Mouse (Mus musculus): ENCODE results near the gene Amd1. TPM values are rescaled to one million over a fixed set of nuclear protein-coding genes. Genes with fewer than 3 reads are reported as not detected.
A peak's percentile ranks its signal among the peaks of the same experiment; 100 is the strongest.

Amd1 gene
- polyA plus RNA-seq, 1 experiment: 40.0 TPM

GRCm38 (mm10) chr10:40339351-40339964, 37.5 kb upstream of the Amd1 start, which contains the start of gene Cdk19:
Cdk19 (plus strand) TSS chr10:40339564.
- Histone ChIP-seq H3K27ac (ENCODE audit: insufficient read depth, low read depth, low read length) (no peak within 1 kb of the TSS), H3K4me1 (ENCODE audit: control insufficient read depth, insufficient read depth, low read length) (no peaks in the 10 kb centered on the region), H3K4me3 (ENCODE audit: insufficient read depth, low read length) (no peak within 1 kb of the TSS)
- TF ChIP-seq POLR2A (IDR thresholded peaks at IDR 0.05; ENCODE audit: borderline replicate concordance, low read depth, low read length) (no peak), CTCF (IDR thresholded peaks at IDR 0.05; ENCODE audit: low read depth, low read length) (no peak)

GRCm38 (mm10) chr10:40332864-40333263, 30.9 kb upstream of the Amd1 start:
- TF ChIP-seq POLR2A (IDR thresholded peaks at IDR 0.05; ENCODE audit: borderline replicate concordance, low read depth, low read length) (no peak), CTCF (IDR thresholded peaks at IDR 0.05; ENCODE audit: low read depth, low read length) (no peak)
- no peak overlapping the region for H3K4me3 ChIP-seq (ENCODE audit: insufficient read depth, low read length)
- peaks cover 6% of the 10 kb centered on the region for H3K4me1 ChIP-seq (ENCODE audit: control insufficient read depth, insufficient read depth, low read length)
- no peak overlapping the region for H3K27ac ChIP-seq (ENCODE audit: insufficient read depth, low read depth, low read length)

DNA sequence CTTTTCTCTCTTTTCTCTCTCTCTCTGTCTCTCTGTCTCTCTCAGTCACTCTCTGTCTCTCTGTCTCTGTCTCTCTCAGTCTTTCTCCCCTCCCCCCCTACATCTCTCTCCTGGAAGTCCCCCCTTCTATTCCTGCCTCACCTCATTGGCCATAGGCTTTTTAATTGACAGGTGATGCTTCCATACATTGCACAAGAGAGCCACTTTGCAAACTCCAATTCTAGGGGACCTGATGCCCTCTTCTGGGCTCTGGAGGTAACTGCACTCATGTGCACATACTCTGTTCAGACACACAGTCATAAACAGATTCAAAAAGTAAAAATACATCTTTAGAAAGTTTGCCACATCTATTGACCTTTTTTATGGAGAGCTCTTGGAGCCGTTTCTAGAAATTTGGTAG, 28.3 kb upstream of the Amd1 start:
- no peak for TF ChIP-seq CTCF (IDR thresholded peaks at IDR 0.05; ENCODE audit: low read depth, low read length)
- no peak for TF ChIP-seq POLR2A (IDR thresholded peaks at IDR 0.05; ENCODE audit: borderline replicate concordance, low read depth, low read length)
- Histone ChIP-seq H3K27ac (ENCODE audit: insufficient read depth, low read depth, low read length) (no peak overlapping the region), H3K4me3 (ENCODE audit: insufficient read depth, low read length) (no peak overlapping the region)

DNA sequence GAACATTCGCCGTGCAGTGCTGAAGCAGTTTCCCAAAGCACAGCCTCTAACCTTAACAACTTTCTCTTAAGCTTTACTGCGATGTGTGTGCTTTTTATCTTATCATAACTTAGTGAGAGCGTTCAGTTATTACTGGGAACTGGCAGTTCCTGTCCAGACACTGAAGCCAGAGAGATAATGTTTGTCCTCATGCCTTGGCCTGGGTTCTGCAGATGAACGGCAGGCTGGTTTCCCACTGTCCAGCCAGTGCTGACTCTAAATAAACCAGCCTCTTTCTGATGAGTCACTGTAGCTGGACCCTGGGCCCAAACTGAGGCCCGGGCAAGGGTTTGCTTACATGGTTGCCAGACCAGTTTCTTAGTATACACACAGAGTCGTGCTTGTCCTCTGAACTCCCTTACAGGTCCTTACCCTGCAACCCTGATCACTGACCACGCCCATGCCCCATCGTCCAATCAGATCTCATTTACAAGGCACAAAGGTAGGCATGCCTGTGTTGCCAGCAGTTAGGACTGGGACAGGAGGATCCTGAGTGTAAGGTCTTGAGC, 26.1 kb upstream of the Amd1 start:
- peaks cover 4% of the 10 kb centered on the region for H3K4me1 ChIP-seq (ENCODE audit: control insufficient read depth, insufficient read depth, low read length)
- no peak for TF ChIP-seq CTCF (IDR thresholded peaks at IDR 0.05; ENCODE audit: low read depth, low read length)
- TF ChIP-seq POLR2A (IDR thresholded peaks at IDR 0.05; ENCODE audit: borderline replicate concordance, low read depth, low read length): no peak
- H3K4me3 ChIP-seq (ENCODE audit: insufficient read depth, low read length): no peak overlapping the region
- no peak overlapping the region for H3K27ac ChIP-seq (ENCODE audit: insufficient read depth, low read depth, low read length)

More for the DNA sequence above, 28.3 kb upstream of the Amd1 start:
- H3K4me1 ChIP-seq (ENCODE audit: control insufficient read depth, insufficient read depth, low read length): peaks cover 6% of the 10 kb centered on the region

DNA sequence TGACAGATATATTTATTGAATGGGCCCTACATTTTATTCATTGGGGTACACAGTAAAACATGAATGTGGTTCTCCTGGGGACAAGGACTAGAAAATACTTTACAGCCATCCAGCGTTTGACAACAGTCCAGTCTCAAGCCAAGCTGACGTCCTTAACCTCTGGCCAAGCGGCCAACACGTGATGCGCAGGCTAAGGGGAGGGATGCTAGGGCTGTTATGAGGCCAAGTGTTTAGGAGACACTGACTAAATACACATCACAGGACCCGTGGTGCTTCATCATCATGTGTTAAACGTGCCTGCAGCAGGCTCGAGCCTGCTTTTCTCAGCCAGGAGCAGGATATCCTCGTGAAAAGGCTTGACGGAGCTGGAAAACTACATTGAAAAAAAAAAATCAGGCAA, 18.3 kb upstream of the Amd1 start:
- Histone ChIP-seq H3K27ac (ENCODE audit: insufficient read depth, low read depth, low read length) (no peak overlapping the region), H3K4me1 (ENCODE audit: control insufficient read depth, insufficient read depth, low read length) (peaks cover 21% of the 10 kb centered on the region), H3K4me3 (ENCODE audit: insufficient read depth, low read length) (no peak overlapping the region)
- TF ChIP-seq CTCF (IDR thresholded peaks at IDR 0.05; ENCODE audit: low read depth, low read length) (no peak), POLR2A (IDR thresholded peaks at IDR 0.05; ENCODE audit: borderline replicate concordance, low read depth, low read length) (no peak)

DNA sequence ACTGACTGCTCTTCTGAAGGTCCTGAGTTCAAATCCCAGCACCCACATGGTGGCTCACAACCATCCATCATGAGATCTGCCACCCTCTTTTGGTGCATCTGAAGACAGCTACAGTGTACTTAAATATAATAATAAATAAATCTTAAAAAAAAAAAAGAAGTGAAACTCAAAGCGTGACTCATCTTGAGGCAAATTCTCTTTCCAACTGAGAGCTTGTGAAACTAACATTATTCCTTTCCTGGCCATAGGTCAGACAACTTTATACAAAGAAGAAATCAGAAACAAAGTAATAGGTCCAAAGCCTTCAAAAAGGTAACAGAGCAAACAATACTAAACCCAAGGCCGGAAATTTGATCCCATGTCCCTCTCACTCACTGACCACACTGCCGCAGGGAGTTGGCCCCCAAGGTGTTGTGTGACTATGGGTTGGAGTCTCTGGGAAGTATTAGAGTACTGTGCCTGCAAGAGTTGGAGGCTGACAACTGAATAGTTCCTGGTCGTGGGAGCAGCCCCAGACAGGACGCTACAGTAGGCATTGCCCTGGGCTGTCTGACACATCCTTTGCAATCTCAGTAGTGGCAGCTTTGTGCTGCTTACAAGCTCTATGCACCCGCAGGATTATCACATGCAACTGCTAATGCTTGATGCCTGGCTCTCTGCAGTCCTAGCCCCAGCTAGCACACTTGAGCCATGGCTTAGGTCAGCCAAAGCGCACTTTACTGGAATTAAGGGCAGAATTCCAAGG, 15.0 kb upstream of the Amd1 start:
- Histone ChIP-seq H3K4me1 (ENCODE audit: control insufficient read depth, insufficient read depth, low read length) (peaks cover 21% of the 10 kb centered on the region), H3K4me3 (ENCODE audit: insufficient read depth, low read length) (peak overlapping the region; percentile 22), H3K27ac (ENCODE audit: insufficient read depth, low read depth, low read length) (peak overlapping the region; percentile 74)
- TF ChIP-seq POLR2A (IDR thresholded peaks at IDR 0.05; ENCODE audit: borderline replicate concordance, low read depth, low read length) (no peak), CTCF (IDR thresholded peaks at IDR 0.05; ENCODE audit: low read depth, low read length) (no peak)

DNA sequence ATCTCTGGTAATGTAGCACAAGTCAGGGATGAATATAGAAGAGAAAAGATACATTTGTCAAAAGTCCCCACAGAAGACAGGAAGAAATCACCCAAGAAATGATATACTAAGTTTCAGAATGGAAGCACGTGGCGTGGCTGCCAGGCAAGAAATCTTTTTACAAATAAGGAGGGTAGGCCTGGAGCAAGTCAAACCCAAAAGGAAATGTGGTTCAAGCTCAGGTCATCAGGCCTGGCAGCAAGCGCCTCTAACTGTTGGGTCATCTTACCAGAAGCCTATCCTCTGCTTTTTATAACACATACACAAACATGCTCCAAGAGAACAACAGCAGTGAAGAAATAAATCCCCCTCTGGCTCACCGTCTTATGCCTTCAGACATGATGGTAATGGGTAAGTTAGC, 10.8 kb upstream of the Amd1 start:
- H3K4me1 ChIP-seq (ENCODE audit: control insufficient read depth, insufficient read depth, low read length): peaks cover 27% of the 10 kb centered on the region
- no peak for TF ChIP-seq CTCF (IDR thresholded peaks at IDR 0.05; ENCODE audit: low read depth, low read length)
- TF ChIP-seq POLR2A (IDR thresholded peaks at IDR 0.05; ENCODE audit: borderline replicate concordance, low read depth, low read length): no peak
- H3K27ac ChIP-seq (ENCODE audit: insufficient read depth, low read depth, low read length): no peak overlapping the region
- no peak overlapping the region for H3K4me3 ChIP-seq (ENCODE audit: insufficient read depth, low read length)

DNA sequence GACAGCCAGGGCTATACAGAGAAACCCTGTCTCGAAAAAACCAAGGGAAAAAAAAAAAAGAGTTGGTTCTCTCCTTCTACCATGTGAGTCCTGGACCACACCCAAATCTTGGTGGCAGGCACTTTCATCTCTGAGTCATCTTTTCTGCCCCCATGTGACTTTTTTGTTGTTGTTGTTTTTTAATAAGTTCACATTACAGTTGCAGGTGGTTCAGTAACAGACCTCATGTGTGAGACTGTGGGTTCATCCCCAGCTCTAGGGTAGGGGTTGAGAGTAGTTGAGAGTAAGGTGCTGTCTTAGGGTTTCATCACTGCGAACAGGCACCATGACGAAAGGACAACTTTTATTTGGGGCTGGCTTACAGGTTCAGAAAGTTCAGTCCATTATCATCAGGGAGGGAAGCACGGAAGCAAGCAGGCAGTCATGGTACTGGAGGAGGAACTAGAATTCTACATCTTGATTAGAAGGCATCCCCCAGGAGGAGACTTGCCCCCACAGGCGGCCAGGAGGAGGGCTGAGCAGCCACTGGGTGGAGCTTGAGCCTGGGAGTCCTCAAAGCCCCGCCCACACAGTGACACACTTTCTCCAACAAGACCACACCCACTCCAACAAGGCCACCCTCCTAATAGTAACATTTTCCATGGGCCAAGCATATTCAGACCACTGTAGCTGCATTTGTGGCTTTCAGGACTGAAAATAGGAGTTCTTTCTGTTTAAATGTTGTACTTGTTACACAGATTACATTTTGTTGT, 8.1 kb upstream of the Amd1 start:
- Histone ChIP-seq H3K4me1 (ENCODE audit: control insufficient read depth, insufficient read depth, low read length) (peaks cover 12% of the 10 kb centered on the region), H3K4me3 (ENCODE audit: insufficient read depth, low read length) (no peak overlapping the region), H3K27ac (ENCODE audit: insufficient read depth, low read depth, low read length) (peak overlapping the region; percentile 58)
- TF ChIP-seq POLR2A (IDR thresholded peaks at IDR 0.05; ENCODE audit: borderline replicate concordance, low read depth, low read length) (no peak), CTCF (IDR thresholded peaks at IDR 0.05; ENCODE audit: low read depth, low read length) (no peak)

DNA sequence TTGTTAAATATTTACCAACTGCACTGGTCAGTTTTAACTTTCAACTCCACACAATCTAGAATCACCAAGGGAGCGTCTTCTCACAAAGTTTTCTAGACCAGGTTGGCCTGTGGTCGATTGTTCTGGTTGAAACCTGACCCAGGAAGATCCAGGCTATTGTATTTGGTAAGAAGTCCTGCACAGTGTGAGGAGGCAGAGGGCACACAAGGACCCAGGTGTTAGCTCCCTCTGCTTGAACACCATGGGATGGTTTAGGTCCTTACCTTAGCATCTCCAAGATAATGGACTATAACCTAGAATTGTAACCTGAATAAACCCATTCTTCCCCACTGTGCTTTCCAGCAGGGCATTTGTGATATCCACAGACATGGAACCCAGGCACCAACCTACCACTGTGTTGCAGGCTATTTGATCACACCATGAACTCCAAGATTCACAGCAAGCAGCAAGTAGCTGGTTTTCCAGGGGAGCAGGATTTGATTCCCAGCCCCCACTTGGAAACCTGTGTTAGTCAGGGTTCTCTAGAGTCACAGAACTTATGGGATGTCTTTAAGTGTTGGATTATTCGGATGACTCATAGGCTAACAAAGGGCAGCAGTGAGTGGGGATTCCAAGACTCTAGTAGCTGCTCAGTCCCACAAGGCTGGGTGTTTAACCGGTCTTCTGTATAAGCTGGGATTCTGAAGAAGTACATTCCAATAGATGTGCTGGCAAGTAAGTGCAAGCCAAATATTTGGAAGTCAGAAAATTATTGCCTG, 6.0 kb upstream of the Amd1 start:
- Histone ChIP-seq H3K4me1 (ENCODE audit: control insufficient read depth, insufficient read depth, low read length) (peaks cover 12% of the 10 kb centered on the region), H3K4me3 (ENCODE audit: insufficient read depth, low read length) (no peak overlapping the region), H3K27ac (ENCODE audit: insufficient read depth, low read depth, low read length) (no peak overlapping the region)
- TF ChIP-seq POLR2A (IDR thresholded peaks at IDR 0.05; ENCODE audit: borderline replicate concordance, low read depth, low read length) (no peak), CTCF (IDR thresholded peaks at IDR 0.05; ENCODE audit: low read depth, low read length) (no peak)
